Mouse (Mus musculus): ENCODE data around the gene Card14.
"Not testable (repeated sequence)": the region's sequence is repeated elsewhere in the genome, so short reads cannot be mapped to it uniquely, and the experiment has no call there.

The Card14 gene

DNA sequence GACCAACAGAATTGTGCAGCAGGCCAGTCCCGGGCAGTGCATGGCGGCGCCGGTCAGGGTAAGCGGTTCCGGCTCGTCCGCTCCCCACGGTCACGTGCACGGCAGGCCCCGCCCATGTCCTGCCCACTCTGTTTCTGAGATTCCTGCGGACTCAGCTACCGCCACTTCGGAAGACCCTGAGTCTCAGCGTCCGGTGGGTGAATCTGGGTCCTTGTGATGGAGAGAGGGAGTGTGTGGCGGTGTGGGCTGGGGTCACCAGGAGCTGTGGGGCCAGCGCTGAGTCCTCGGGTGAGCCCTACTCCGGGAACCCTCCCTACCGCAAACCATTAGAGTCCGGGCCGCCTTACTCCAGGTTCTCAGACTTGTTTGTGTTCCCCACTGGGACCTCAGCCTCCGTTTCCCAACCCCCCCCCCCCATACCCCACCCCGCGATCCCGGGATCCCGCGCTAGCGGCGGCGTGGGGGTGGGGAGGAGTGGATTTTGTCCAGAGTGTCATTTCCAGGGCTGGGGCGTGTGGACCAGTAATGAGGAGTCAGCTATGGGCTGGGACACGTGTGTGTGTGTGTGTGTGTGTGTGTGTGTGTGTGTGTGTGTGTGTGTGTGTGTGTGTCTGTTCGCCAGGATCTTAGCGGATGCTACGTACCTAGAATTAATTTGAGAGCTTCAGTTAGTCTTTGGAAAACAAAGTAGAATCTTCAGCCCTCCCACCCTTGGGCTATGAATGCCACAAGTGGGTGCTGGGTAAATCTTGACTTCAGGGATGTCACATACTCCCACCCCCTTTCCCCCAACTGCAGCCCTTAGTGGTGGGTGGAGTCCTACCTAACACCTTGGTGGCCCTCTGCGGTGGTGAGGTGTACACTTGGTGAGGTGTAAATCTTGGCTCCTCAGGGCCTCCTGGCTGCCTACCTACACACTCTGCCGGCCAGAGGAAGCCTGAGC, 48.1 kb downstream of the Card14 start, which contains the start of the genes Sgsh and Slc26a11:
Gene Sgsh, minus strand, starts transcription at position 94 of the 943 bp plus-strand sequence.
Gene Slc26a11, plus strand, starts transcription at position 115 of the 943 bp plus-strand sequence.
- peak; percentile 81 to 91 for DNase-seq (ENCODE audit: low spot score in 2 of 2)

DNA sequence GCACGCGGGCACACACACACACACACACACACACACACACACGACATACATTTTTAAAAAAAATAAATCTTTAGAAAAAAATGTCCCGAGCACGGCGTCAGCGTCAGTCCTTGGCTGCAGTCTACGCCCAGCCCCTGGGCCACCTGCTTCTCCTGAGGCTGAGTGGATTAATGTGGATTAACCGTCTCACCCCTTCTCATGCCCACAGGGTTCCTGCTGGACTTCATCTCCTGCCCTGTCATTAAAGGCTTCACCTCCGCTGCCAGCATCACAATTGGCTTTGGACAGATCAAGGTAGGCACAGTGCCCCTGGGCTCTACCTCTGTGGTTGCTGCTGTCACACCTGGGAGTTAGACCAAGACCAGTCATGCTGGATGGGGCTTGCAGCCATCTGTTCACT, 51.5 kb downstream of the Card14 start:
- DNase-seq (ENCODE audit: low spot score in 2 of 2), result no peak

DNA sequence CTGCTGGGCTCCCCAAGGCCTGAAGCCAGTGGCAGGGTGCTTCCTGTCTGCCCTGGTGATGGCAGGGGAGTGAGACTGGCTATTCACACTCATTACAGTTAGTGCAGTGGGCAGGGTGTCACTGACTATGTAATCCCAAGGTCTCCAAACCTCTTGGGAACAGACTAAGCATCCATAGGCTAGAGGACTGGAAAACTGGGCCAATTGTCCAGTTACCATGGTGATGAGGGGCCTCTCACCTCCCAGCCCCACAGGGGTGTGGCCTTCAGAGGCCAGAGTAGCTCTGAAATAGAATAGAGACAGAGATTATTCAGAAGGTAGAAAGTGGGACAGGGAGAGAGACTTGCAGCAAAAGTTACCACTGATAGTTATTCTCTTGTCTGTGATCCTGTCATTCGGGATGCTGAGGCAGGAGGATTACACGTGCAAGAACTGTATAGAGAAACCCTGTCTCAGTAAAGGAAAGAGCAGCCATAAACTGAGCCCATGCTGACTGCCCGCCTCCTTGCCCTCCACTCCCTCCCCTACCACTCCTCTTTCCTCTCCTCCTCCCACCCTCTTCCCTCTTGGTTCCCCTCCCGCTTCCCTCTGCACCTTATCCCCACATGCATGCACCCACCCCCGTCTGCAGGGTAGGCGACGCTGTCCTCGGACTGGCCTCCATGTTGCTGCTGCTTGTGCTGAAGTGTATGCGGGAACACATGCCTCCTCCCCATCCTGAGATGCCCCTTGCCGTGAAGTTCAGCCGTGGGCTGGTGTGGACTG, 55.4 kb downstream of the Card14 start:
- no peak for DNase-seq (ENCODE audit: low spot score in 2 of 2)

DNA sequence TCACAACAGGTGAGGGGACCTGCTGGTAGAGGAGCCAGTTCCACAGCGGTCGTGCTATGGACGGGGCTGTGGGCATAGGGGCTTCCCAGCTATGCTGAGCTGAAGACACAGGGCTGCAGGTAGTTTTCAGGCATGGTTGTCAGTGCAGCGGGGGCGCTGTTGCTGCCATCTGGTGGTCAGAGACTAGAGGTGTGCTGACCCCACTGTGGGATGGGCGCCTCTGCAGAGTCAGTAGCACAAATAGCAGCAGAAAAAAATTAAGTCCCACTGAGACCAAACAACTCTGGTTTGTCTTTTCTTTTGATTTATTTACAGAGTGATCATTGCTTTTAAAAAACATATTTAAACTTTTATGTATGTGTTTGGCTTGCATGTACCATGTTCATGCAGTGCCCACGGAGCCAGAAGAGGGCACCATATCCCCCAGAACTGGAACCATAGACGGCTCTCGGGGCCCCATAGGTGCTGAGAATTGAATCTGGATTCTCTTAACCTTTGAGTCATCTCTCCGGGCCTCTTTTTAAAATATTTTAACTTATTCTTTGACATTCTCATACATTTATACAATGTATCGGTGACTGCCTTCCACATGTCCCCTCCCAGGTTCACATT, 56.1 kb downstream of the Card14 start:
- DNase-seq (ENCODE audit: low spot score in 2 of 2), result peak; percentile 66 to 84

DNA sequence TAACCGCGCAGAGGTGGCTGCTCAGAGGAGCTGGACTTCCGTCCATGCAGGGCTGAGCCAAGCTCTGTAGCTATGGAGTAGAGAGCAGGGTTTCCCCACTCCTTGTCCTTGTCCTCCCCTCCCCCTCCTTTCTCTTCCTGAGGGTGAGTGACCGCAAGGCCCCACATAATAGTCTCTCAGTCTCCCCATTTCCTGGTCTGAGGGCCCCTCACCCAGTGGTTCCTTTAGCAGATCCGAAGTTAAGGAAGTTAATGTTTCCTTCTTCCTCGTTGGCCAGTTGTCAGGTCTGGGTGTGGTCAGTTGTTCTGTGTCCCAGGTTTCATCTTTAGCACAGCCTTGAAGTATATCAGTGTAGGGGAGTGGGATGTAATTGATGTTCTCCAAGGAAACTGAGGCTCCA, 67.9 kb downstream of the Card14 start:
- no peak for DNase-seq (ENCODE audit: low spot score in 2 of 2)

DNA sequence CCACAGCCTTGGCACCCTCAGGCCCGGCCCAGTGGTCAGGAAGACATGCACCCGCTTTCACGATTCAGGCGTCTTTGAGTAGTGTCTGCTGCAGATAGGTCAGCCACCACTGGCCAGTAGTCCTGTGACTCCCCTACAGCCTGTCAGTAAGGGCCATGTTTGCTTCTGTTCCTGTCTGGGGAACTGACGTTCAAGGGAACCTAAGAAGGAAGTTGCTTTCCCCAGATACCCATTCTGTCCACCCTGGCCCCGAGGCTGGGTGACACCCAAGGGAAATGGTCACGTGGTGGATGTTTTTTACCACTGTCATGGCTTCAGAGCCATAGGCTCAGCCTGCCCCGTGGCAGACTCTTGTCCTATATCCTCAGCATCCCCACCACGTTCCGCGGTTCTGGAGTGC, 69.8 kb downstream of the Card14 start:
- DNase-seq (ENCODE audit: low spot score in 2 of 2), result no peak

DNA sequence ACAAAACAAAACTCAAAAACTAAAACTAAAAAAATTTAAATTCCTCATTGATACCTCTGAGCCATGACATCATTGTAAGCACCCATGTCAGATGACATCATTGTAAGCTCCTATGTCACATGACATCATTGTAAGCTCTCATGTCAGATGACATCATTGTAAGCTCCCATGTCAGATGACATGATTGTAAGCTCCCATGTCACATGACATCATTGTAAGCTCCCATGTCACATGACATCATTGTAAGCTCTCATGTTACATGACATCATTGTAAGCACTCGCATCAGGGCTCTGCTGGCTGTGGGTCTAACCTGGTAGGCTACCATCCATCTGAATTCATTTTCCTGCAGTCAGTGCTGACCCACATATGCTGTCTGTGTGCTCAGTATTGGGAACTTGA, 71.0 kb downstream of the Card14 start:
- DNase-seq (ENCODE audit: low spot score in 2 of 2), result no peak

DNA sequence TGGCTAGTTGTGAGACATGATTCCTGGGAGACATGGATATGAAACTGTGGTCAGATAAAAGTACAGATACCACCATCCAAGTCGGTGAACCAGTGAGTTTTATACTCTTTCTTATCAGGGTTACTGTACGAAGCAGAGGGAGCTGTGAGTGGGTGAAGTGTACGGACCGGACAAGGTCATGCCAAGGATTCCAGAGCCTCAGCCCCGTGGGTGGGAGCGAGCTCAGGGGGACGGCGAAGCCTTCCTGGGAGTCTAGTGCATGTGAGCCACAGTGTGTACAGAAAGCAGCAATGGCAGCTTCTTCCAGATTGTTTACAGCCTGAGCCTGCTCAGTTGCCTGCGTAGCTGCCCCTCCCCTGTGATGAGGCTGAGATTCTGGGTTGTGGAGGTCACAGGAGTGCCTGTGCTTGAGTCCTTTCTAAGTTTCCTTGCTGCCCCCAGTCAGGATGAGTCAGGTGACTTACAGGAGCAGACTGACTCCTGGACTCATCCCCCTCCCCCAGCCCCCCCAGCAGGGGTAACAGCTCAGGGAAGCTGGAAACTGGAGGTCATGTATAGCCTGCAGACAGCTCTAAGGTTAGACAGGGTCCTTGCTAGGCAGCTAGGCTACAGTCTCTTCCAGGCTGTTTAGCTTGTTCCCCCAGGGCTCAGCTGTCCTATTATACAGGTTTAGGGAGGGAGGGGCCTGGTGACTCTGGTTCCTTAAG, 74.2 kb downstream of the Card14 start:
- DNase-seq (ENCODE audit: low spot score in 2 of 2), result no peak

DNA sequence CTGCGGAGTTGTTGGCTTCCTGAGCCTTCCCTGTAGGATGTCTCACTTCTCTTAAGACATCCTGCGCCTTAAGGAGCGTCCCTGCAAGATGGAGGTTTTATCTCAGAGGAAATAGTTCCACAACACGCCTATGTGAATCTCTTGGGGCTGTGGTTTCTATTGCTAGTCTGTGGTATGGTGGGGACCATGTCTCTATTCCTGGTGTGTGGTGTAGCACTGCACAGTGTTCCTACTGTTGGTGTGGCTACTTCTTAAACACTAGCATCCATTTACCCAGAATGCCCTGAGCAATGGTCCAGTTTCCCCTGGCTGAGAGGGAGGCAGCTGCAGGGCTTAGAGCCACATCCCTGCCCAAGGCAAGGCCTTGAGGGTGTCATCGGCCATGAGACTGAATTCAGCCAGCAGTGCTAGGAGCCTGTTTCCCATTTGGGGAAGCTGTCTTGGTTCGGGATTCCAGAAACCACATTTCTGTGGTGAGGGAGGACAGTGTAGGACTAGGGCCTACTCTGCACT, 74.8 kb downstream of the Card14 start:
- no peak for DNase-seq (ENCODE audit: low spot score in 2 of 2)

DNA sequence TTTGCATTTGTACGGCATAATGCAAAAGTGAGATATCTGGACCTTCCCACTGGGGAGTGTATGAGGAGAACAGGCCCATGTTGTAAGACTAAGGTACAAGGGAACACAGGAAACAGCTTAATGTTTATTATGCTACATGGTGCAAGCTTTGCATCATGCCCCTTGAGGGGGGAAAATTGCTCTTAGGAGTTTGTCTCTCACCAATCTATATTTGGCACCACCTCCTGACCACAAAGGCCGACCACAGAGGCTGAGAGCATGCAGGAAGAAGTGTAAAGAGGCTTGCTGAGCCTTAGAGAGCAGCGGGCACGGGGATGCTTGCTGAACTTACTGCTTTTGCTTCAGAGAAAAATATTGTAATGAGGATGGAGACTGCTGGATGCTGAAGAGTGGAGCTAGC, 77.3 kb downstream of the Card14 start:
- DNase-seq (ENCODE audit: low spot score in 2 of 2), result peak in 1 of 2 experiments; percentile 40

DNA sequence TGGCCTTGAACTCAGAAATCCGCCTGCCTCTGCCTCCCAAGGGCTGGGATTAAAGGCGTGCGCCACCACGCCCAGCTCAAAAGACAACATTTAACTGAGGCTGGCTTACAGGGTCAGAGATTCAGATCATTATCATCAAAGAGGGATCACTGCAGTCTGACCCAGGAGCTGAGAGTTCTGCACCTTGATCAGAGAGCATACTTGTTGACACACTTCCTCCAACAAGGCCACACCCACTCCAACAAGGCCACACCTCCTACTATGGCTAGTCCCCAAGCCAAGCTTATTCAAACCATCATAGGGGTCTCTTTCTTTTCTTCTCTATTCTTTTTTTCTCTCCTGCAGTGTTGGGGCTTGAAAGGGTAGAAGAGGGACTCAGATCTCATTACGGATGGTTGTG, 78.7 kb downstream of the Card14 start:
- DNase-seq (ENCODE audit: low spot score in 2 of 2), result no peak

DNA sequence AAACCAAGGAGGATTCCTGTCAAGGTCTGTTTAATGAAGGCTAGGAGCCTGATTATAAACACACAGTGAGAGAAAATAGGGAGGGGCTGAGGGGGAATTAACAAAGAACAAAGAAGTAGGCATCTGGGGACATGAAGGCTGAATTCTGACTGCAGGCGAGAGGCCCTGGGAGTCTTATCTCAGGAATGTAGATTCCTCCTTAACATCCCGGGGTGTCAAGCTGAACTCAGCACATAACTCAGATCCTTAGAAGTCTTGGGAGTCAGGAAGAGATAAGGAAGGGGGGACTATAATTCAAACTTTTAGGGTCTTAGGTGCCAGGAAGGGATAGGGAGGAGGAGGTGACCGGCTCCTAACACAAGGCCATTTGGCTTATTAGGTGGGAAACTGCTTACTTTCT, 79.7 kb downstream of the Card14 start:
- DNase-seq (ENCODE audit: low spot score in 2 of 2), result not testable (repeated sequence)

DNA sequence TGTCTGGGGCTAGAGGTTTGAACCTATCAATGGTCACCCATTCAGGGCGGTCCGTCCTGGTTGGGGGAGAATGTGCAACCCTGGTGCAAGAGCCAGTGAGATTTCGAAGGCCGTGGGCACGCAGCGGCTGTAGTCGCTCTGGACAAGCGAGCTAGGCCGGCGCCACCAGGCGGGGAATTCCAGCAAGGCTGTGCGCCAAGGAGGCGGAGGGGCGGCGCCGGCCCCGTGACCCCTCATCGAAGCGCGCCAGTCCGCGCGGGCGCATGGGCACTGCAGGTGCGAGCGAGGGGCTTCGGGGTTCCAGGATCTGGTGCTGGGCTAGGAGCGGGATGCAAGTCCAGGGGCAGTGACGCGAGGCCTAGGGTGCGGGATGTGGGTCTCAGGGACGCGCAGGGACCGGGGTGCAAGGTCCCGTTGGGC, 82.3 kb downstream of the Card14 start:
- DNase-seq (ENCODE audit: low spot score in 2 of 2), result peak; percentile 57 to 79

DNA sequence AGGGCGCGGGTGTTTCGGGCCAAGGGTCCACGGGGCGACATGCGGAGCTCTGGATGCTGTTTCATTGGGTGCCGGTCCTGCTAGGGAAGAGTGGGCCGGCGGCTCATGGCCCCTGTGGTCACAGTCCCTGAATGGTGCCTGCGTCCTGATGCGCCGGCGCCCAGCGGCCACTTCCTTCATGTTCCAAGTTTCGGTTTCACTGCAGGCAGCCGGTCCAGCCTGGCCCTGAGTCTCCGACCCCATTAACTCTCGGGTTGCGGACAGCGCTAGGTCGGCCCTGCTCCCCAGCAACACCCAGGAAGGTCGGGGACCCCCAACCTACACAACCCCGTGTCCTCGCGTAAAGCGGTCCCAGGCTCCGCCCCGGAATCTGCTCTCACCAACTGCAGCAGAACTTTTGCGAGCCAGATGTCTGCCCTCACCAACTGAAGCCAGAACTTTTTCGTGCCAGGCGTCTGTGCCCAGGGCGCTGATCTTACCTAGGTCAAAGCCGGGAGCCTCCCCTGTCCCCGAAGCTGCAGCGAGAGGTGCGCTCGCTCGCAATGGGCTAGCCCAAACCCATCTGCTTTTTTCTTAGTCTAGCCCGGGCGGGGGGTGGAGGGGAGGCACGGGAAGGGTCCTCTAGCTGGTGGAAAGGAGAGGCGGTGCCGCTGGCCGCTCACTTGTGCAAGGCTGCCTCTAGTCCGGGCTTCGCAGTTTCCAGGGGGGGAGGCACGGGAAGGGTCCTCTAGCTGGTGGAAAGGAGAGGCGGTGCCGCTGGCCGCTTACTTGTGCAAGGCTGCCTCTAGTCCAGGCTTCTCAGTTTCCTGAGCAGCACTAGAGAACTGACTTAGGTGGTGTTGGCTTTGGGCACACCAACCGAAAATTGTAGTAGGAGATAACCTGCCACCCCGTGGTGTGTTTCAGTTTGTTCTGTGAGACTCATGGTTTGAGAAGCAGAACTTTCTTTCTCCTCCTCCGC, 83.0 kb downstream of the Card14 start:
- DNase-seq (ENCODE audit: low spot score in 2 of 2), result peak; percentile 68 to 87

DNA sequence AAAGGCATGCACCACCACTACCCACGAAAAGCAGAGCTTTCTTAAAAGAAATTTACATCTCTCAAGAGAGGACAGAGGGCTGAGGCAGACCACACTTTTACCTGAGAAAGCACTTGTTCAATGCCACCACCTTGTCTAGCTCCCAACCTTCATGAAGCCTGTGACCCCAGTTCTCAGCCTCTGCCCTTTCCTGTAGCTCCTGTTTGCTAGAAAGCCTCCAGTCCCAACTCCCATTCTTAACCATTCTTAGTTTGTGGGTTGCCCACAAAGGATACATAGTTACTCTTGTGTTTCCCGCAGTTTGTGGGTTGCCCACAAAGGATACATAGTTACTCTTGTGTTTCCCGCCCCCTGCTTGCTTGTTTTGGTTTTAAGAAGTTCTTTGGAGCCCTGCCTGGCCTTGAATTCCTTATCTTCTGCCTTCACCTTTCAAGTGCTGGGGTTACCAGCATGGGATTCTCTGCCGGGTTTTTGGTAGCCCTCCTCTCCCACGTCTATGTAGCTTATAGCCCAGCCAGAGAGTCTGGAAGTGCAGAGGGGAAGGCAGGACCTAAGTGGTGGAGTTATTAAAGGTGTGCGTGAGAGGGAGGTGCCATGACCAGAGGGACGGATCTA, 83.9 kb downstream of the Card14 start:
- peak; percentile 46 to 74 for DNase-seq (ENCODE audit: low spot score in 2 of 2)

DNA sequence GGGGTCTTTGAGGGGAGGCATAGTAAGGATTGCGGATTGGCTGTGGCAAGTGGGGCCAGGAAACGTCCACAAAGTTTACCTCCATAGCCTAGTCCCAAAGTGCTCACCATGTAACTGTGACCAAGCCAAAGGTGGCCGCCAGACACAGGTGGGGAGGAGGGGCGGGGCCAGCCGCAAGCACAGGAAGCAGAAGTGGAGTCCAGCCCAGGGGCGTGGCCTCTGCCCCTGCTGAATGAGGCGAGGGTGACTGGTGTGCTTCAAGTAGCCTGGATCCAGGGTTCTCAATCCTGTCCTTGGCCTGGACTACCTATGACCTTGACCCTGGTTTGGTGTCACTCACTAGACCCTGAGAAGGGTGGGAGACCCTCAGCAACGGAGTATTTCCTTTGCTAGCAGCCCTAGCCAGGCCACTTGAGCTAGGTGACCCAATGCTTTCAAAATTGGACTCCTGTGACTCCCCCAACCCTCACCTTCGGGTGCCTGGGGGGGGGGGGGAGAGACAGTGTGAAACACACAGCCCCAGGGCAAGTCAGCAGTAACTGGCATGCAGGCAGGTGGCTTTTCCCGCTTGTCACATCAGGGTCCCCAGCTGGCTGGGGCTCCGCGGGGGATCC, 84.5 kb downstream of the Card14 start:
- DNase-seq (ENCODE audit: low spot score in 2 of 2), result peak; percentile 88 to 92

DNA sequence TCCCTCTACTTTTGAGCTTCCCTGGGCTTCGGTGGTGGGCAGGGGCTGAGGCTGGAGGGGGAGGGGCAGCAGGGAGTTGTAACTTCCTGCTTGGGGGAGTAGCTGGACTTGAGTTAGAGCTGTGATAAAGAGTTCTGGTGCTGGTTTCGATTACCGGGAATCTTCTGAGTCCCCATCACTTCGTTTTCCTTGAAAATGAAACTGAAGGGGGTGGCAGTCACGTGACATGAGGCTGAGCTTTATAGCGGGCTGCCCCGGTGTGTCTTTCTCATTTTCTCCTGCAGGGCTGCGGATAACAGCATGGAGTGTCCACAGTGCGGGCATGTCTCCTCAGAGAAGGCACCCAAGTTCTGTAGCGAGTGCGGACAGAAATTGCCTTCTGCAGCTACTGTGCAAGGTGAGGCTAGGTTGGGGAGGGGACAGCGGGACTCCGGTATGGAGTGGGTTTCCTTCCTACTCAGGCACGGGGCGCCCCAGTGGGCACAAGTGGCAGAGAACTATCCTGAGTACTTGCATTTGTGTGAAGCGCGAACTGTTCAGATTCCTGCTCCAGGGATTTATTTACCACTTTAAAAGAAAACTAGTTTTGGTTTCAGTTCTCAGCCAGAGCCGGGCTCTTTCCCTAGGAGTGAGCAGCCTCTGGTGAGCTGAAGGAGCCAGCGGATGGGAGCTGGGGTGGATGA, 85.4 kb downstream of the Card14 start, which contains the start of gene Rnf213:
Gene Rnf213, plus strand, starts transcription at position 301 of the 683 bp plus-strand sequence.
- DNase-seq (ENCODE audit: low spot score in 2 of 2), result peak; percentile 73 to 86

DNA sequence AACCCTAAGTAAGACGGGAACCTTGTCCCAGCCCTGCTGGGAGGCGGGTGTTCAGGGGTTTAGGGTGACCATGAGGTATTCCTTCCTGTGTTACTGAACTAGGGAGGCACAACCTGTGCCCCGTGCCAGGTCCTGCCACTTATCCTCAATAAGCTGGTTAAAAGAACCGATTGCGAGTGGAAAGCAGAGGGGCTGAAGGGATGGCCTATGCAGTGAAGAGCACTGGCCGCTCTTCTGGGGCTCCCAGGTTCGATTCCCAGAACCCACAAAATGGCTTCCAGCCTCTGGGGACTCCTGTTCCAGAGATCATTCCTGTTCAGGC, 85.9 kb downstream of the Card14 start:
- DNase-seq (ENCODE audit: low spot score in 2 of 2), result no peak

DNA sequence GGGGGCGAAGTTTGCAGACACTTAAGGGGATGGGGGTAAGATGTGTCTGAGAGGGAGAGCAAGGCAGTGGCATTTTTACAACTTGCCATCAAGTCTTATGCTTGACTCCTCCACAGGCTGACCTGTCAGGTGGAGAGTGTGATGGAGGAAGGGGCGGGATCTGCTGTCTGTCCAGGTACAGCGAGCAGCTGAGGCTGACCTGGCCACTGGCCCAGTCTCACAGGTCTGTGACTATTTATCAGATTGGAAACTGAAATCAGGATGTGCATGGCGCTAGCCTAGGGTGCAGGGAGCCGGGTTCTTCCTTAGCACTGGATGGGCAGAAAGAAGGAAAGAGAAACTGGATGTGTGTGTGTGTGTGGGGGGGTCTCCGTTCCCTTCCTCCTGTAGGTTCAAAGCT, 86.6 kb downstream of the Card14 start:
- DNase-seq (ENCODE audit: low spot score in 2 of 2), result no peak
